Mouse (Mus musculus) CD4-positive helper T cell, adult 2 months (primary cell): Measurements from ENCODE around the gene Ttc34.
A peak's percentile ranks its signal among the peaks of the same experiment; 100 is the strongest.

Experiments
- DNase-seq: peaks from one replicate; pipeline ENCODE4 v3.0.0-alpha.2; 2012; ENCODE audit warnings: low read depth, missing footprints, low spot score

Ttc34 gene

DNA sequence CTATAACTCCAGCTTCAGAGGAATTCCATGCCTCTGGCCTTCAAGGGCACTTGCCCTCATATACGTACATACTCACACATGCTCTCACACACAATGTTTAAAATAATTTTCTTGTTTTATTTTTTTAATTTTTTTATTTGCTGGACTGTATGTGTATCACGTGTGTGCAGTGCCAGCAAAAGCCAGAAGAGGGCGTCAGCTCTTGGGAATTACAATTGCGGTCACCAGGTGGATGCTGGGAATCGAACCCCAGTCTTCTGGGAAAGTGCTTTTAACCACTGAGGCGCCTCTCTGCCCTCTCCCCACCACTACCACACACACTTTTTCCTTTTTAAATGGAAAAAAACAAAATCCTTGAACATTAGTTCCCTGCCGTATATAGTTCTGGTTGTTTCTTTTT lies 19.6 kb downstream of the Ttc34 start:
- DNase-seq, result no peak

DNA sequence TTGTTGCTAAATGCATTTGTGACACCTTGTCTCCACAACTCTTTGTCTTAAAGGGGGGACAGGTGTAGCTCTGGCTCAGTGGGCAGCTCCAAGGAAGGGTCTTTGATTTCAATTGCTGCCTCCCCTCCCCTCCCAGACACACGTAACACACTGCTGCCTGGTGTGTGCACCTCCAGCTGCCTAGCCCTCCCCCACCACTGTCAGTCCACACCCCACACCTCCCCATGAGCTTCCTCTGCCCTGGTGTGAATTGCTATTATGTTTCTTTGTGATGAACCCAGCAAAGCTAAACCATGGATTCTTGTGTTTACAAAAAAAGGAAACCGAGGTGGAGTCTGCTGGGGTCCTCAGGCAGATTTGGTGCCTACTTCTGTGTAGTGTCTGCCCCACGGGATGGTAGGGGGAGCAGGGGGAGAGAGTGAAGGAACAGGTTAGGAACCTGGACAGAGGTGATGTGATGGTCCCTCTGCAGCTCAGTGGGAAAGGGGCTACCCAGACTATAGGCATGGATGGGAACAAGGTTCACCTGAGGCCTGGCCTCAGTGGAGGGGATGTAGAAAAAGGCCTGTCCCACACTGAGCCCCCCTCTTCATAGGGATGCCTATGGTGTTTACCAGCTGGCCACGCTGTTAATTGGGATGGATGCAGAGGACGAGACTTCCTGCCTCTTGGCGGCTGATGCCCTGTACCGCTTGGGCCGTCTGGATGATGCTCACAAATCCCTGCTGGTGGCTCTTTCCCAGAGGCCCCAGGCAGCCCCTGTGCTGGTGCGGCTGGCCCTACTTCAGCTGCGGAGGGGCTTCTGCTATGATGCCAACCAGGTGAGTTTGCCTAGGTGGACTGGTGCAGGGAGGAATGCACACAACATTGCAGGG lies 20.3 kb downstream of the Ttc34 start:
- DNase-seq, result no peak

DNA sequence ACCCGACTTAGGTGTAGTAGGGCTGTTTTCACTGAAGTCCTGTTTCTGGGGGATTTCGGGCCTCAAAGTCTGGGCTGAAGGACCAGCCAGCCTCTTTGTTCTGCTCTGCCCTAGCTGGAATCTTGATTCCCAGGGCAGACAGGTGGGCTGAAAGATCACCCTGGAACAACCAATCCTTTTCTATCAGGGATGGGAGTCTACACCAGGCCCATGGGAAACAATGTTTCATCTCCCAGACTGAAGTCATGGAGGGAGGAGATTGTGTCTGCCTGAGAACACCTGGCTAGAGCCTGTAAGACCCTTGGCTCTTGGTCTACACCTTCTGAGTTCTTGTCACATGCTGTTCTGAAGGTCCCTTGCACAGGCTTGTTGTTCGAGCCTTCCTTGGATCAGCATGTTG lies 21.3 kb downstream of the Ttc34 start:
- no peak for DNase-seq

DNA sequence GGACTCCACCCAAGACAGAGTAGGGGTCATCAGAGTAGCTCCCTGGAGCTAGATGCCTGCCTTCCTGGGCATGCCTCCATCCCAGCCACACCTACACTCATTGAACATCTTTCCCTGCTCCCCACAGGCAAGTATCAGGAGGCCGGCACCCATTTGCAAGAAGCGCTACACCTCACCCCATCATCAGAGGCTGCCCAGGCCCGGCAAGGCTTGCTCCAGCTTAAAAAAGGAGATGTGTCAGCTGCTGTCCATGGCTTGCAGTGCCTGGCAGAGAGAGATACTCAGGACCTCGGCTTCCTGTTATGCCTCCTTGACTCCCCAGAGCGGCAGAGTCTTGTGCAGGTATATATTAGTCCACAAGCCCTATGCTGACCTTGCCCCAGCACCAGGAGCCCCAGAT lies 24.7 kb downstream of the Ttc34 start:
- no peak for DNase-seq

DNA sequence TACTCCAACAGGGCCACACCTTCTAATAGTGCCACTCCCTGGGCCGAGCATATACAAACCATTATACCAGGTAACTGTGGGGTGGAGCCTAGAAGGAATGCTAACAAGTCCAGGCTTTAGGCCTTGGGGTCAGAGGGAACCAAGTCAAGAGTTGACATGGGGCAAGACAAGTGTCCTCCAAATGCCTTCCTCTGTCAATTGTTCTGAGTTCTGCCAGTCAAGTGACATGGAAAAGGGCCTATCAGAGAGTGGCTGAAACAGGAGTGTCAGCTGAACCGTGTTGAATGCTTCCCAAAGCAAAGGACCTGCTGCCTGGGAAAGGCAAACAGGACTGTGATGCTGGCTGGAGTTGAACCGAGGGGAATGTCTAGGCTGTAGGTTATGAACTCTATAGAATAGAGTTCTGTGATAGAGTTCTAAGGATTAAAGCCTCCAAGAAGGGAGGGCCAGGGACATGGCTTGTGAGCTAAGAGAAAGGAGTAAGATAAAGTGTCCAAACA lies 26.2 kb downstream of the Ttc34 start:
- DNase-seq, result no peak

DNA sequence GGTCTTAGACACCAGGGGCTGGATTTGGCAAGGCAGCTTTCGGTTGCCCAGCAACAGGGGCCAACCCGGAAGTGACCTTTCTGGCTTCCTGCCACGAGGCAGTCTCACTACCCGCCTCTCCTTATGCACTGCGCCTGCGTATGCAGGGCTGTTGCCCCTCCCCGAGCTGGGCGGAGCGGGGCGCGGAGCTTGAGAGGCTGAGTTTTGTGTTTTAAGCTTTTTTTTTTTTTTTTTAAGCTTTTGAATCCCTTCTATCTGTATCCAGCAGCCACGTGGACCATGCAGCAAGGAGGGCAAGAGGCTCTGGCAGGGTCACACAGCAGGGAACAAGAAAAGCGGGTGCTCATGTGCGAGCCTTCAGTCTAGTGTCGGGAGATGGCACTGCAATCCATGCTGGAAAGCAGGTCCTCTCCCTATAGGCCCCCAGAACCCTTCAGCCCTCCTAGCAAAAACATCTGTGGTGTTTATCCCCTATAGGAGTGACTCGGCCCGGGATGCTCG lies 27.1 kb downstream of the Ttc34 start:
- peak; percentile 91 for DNase-seq

DNA sequence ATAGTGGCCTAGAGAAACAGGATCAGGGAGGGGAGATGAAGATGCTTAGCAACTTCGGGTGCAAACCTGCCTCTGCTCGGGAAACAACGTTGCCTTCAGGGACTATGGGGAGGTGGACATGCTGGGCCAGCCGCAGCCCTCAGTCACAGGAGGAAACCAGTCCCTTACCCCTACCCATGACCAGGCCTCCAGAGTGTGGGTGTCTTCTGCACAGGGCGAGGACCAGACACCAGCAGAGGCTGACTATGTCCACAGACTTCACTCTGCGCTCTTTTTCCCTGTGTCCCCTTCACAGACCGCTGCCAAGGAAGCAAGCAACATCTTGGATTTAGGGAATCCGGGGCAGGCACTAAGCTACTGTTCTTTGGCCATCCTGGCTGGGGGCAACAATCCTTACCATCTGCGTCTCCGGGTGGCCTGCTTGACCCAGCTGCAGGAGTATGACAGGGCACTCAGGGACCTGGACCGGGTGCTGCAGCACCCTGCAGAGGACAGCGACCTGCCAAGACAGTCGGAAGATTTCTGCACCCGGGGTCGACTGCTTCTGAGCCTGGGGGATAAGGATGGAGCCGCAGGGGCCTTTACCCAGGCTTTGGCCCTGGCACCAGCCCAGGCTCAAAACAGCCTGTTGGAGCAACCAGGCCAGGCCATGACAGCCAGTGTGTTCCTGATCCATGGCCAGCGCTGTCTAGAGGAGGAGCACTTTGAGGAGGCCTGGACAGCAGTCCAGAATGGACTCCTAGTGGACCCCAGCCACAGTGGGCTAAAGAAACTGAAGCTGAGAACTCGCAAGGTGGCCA lies 27.9 kb downstream of the Ttc34 start:
- DNase-seq, result no peak

DNA sequence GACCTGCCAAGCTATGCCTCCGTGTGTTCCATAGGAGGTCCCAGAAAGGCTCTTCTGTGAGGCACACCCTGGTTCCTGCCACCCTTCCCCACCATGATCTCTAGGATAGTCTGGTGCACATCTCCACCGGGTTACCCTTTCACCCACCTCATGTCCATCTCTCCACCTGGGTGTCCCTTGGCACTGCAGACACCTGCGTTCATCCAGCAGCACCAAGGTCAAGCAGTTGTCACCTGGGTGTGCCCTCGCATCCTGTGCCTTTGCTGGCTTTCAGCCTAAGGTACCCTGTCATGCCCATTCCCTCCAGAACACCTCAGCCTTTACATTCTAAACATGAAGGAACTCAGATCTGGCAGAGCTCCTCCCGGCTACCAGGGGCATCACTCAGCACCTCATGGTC lies 29.1 kb downstream of the Ttc34 start:
- no peak for DNase-seq

DNA sequence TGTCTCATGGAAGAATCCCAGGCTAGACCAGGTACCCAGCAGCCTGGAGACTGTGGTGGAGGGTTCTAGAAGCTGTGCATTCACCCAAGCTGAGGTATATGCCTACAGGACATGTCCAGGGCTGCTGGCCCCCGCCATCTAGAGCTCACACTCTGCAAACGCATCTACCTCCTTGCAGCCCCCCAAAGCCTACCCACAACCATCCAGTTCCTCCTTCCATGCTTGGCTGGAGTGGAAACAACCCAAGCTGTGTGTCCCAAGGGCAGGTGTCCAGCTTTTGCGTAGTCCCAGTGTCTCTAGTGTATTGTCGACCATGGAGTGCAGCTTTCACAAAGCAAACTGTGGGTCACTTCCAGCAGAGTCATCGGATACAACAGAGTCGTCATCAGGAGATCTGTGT lies 30.0 kb downstream of the Ttc34 start:
- no peak for DNase-seq

DNA sequence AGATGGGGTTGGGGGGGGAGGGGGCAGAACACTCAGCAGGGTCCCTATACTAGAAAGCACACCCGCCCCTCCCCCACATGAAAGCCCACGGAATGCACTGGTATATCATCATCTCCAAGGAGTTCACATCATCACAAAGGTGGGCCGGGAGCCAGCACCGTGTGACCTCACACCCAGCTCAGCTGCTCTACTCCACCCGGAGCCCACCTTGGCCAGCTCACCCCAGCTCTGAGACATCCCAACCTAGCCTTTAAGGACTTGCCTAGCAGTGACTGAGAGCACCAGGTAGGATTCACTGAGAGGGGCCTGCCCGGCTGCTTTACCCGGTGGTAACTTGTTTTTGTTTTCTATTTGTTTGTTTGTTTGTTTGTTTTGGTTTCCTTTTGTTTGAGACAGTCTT lies 32.2 kb downstream of the Ttc34 start, which contains the start of gene Mmel1:
Mmel1 (plus strand) TSS at position 146 of the 400 bp plus-strand sequence.
- DNase-seq, result no peak

DNA sequence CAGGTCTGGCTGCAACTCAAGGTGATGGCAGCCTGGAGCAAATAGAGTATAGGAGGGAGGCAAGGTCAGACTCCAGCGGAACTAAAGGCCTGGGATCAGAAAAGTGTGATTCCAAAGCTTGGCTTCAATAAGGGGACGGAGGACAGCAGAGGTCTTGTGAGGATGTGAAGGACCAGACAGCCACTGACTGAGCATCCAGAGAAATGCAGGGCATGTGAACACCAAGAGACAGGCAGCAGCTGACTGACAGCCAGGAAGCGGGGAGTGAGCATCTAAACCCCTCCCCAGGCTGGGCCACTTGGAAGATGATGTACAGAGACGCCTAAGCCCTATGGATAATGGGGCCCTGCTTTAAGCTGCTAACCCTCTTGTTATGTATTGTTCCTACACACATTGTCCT lies 33.5 kb downstream of the Ttc34 start:
- DNase-seq, result no peak

DNA sequence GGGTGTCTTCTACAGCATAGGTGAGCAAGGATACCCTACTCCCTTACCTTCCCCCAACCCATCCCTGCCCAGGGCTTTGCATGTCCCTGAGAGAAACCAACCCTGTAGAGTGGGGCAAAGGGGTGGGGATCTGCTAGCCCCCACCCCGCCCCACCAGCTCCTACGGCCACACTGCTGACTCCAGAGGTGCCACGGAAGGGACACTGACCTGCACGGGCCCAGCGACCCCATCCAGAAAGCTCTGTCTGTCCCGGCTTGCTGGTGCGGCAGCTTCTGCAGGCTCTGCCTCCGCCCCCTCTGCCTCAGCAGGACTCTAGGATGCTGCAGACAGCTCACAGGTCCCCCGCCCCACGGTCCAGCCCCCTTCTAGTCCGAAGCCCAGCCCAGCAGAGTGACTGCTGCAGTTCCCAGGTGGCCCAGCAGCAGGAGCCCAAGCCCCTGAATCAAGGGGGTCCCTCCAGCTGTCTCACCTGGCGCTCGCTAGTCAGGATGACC lies 34.5 kb downstream of the Ttc34 start:
- no peak for DNase-seq

DNA sequence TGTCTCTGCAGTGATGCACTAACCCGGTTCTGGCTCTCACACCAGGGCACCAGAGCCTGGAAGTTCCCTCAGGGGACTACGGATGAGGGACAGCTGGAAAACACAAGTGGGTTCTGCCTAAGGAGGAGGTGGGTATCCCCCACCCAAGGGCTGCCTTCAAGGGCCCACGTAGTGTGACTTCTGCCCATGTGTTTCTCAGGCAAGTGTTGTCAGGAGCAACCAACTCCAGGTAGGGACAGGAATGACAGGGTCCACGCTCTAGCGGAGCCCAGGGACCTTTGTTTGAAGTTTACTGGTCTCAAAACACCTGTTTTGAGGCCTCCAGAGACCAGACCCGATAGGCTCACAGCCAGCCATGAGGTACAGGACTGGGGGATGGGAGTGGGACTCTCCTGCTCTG lies 35.9 kb downstream of the Ttc34 start:
- DNase-seq, result no peak

DNA sequence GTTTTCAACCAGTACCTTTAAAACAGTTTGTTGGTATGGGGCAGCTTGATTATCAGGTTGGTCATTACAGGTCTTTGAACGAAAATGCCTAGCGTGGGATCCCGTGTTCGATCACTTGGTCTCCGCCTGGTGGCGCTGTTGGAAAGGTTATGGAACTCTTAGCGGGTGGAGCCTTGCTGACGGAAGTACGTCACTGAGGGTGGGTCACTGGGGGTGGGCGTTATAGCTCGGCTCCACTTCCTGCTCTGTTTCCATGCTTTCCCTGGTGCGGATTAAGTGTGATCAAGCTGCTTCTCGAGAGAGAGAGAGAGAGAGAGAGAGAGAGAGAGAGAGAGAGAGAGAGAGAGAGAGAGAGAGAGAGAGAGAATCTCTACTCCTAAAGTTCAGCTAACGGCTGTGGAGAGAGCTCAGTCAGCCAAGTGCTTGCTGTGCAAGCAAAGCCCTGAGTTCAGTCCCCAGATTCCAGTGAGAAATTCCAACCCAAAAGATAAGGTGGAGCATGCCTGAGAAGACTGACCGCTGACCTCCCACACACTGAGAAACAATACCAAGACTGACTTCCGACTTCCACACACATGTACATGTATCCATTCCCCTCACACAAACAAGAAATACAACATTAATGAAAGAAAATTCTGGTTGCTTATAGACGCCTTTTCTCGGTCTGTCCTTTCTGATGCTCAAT lies 40.7 kb downstream of the Ttc34 start:
- DNase-seq, result peak; percentile 94

DNA sequence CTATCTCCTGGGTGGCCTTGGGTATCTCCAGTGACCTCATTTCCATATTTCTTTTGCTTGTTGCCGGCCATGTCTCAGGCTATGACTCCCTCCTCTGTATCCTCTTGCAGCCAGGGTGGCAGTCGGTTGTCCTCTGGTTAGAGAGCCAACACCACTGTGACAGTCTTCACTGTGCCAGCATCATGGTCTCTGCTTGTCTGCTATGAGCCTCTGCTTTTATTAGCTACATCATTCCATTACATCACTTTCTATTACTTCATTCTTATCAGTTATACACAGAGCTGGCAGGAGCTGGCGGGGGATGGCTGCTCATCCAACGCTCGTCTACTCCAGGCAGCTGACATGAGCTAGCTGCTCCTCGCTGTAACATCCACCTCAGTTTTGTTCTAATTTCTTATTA lies 43.5 kb downstream of the Ttc34 start:
- no peak for DNase-seq

DNA sequence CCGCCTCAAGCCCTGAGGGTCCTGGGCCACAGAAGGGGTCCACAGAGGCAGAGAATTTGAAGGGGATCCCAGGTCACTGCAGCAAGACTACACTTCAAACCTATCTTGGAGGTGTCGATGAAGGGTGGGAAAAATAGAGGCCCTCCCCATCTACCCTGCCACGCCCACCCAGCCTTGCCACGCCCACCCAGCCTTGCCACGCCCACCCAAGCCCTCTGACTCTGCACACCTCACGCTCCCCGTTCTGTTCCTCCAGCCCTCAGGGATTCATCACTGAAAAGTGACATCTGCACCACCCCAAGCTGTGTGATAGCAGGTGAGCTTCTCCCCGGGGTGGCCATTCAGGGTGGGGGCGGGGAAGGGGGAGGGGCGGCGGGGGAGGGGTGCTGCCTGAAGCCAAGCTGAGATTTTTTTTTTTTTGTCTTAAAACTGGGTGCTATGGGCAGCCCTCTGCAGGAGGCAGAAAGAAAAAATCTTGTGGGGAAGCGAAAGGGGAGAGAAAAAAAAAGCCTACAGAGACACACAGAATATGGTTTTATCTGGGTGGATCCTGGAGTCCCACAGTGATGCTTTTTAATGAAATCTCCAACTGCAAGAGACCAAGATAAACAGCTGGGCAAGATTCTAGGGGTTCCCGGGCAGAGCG lies 44.9 kb downstream of the Ttc34 start:
- peak; percentile 26 for DNase-seq

DNA sequence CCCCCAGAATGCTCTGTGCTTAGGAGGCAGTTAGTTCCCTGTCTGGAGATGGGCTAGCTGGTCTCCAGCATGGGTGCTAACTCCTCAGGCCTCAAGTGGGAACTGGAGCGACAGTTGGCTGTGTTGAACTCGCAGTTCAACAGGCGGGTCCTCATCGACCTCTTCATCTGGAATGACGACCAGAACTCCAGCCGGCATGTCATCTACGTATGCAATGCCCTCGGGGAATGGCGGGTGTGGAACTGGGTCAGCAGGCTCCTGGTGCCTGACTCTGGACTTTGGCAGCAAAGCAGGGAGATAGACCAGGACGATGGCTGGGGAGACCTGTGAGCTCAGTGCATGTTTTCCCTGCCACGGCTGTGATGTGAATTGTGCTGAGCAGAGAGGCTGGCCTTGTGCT lies 48.2 kb downstream of the Ttc34 start:
- DNase-seq, result no peak

DNA sequence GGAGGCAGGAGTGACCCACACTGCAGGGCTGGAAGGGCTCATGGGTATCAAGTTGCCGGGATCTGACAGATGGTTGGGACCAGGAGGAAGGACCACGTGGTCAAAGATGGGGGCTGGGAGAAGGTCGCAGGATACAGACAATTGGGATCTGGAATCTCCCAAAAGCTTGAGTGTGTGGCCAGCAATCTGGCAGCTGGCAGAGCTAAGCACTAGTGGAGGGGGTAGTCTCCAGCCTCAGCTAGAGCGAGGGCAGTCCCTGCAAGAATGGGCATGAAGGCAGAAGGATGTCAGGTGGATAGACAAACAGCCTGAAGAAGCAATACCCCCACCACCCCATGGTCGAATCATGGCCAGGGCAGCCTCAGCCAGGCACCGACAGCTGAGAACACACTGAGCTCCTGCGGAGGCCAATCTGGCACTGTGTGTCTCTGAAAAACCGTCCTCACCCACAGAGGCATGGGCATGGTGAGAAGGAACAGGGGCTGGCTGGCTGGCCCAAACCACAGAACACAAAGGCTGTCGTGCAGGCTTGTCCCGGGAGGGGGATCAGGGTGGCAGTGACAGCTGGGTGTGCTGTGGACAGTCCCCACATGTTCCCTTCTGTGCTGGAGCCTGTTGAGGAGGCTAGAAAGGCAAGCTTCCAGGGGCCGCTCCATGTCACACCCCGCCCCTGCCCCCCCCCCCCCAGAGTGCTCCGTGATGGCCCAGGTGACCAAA lies 49.8 kb downstream of the Ttc34 start:
- DNase-seq, result no peak

DNA sequence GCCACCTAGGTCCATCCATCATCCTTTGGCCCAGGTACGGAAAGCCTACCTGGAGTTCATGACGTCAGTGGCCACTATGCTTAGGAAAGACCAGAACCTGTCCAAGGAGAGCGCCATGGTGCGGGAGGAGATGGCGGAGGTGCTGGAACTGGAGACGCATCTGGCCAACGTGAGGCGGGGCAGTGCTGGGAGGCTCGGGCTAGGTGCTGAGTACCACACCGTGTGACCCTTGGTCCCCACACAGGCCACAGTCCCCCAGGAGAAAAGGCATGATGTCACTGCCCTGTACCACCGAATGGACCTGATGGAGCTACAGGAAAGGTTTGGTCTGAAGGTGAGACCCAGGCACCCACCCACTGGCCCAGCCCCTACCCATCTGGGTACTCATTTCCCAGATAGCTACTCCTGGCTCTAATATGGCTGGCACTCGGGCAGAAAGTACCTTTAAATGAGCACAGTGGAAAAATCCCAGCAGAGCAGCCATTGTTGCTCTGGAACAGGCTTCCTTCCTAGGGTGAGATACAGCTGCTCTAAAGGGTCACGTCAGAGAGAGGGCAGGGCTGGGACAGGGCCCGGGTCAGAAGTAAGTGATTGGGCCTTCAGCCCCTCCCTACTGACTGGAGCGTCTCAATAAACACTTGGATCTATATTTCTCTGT lies 50.5 kb downstream of the Ttc34 start:
- DNase-seq, result no peak

DNA sequence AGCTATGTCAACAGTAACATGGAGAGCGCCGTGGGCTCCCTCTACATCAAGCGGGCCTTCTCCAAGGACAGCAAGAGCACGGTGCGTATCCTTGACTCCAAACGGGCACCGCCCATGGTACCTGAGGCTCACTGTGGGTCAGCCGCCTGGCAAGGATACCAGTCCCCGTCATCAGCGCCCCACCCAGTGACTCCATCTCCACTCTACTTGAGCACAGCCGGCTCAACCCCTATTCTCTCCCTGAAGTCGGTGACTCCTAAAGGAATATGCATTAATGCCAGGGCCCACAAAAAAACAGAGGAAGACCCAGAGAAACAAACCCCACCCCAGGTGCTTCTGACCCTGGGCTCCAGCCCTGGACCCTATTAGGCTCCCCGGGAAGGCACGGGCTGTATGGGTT lies 53.6 kb downstream of the Ttc34 start:
- DNase-seq, result no peak
